Mouse (Mus musculus) forebrain, embryonic 10.5 days (tissue): ENCODE results near the gene Ubqln1. TPM values are rescaled to one million over a fixed set of nuclear protein-coding genes. Genes with fewer than 3 reads are reported as not detected.

ENCODE experiments used
- DNase-seq: peaks from one replicate; pipeline ENCODE4 v3.0.0-alpha.2; 2017; ENCODE audit warnings: low spot score; ENCODE audit errors: extremely low spot score
- H3K27ac ChIP-seq: fragments of 300-500 bp; sonication (generic); 2 replicates; pipeline ENCODE4 v1.5.1; 2016; ENCODE audit warnings: mild to moderate bottlenecking
- H3K27me3 ChIP-seq: fragments of 300-500 bp; sonication (generic); 2 replicates; pipeline ENCODE4 v1.6.1; 2016; ENCODE audit warnings: mild to moderate bottlenecking; ENCODE audit not compliant: poor library complexity, severe bottlenecking
- H3K36me3 ChIP-seq: fragments of 300-500 bp; sonication (generic); replicated peaks from 2 replicates; pipeline ENCODE4 v1.6.1; 2016; ENCODE audit warnings: mild to moderate bottlenecking, moderate library complexity
- H3K4me1 ChIP-seq: fragments of 300-500 bp; sonication (generic); 2 replicates; pipeline ENCODE4 v1.6.1; 2016
- H3K4me3 ChIP-seq: fragments of 300-500 bp; sonication (generic); 2 replicates; pipeline ENCODE4 v1.5.1; 2016; ENCODE audit warnings: mild to moderate bottlenecking, moderate library complexity
- H3K9me3 ChIP-seq: fragments of 300-500 bp; sonication (generic); 2 replicates; pipeline ENCODE4 v1.6.1; 2016; ENCODE audit warnings: mild to moderate bottlenecking, moderate library complexity
- WGBS: fragments of 180-500 bp; shearing (Covaris S2); methylation state at CpG from one replicate; pipeline ENCODE4 v1.1.7; 2016; 5-methylcytosine and 5-hydroxymethylcytosine counted together
- polyA plus RNA-seq: library from polyadenylated mRNA; unstranded; fragments of >200 nt; fragmentation: Nextera tagmentation; extraction: Ambion mirVana; gene quantifications from 2 replicates; pipeline ENCODE4 v1.2.1, GENCODE M21; 2016

Gene Ubqln1
- polyA plus RNA-seq, 1 experiment from 2014 or later: 123 TPM

DNA sequence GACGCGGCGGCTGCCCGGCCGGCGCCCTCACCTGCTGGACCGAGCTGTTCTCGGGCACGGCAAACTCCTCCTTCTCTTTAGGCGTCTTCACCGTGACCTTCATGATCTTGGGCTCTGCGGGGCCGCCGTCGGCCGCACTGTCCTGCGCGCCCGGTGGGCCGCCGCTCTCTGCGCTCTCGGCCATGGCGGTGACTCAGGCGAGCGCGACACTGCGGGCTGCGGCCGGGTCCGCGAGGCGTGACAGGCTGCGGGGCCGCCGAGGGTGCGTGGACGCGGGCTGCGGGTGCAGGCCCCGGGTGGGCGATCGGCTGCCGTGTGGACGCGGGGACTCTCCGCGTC is 231 bp downstream of the Ubqln1 start:
- Histone ChIP-seq H3K9me3 (no peaks in the 10 kb centered on the region), H3K36me3 (peaks cover 5% of the 10 kb centered on the region; the same call in 1 of the 2 replicates), H3K27ac (peak overlapping the region; percentile 97), H3K4me1 (peaks cover 37% of the 10 kb centered on the region), H3K4me3 (peak overlapping the region; percentile 91), H3K27me3 (peaks cover 11% of the 10 kb centered on the region; the same call in 1 of the 2 replicates)
- WGBS: 0% methylated on average over 48 of the region's 48 CpGs
- no peak for DNase-seq

DNA sequence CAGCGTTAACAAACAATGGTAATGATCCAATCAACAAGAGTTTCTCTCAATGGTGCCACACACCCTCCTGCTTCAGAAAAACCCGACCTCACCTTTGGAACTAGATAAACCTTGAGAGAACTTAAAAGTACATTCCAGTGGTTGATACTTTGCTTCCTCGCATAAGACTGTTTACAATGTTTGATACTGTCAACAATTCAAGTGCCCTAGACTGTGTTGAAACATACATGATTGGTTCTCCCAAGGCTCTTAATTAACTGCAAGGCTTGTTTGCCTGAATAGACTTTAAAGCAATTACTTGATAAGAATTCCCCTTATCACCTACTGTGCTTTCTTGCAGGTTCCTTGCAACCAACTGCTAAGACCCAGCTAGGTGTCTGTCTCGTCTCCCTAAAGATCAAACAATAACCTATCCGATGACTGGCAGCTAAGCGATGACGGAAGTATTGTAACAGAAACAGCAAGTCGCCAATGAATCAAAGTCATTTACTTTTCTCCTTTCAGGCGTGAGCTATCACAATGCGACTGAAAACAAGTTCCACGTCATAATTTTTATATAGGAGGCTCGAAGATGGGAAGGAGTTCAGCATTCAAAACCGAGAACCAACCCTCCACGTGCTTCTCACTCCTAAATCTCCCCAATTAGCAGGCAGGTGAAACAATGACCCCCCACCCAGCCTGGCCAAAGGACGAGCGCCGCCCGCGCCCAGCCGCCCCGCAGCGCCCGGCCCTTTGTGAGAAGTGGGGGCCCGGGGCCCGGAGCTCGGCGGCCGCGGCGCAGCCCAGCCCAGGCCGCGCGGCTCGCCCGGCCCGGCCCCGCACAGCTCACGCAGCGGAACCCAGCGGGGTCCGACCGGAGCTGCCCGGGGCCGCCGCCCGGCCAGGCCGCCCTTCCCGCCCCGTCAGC is 854 bp downstream of the Ubqln1 start:
- DNase-seq: peak; percentile 37
- 2% methylated on average over 49 of the region's 49 CpGs for WGBS

DNA sequence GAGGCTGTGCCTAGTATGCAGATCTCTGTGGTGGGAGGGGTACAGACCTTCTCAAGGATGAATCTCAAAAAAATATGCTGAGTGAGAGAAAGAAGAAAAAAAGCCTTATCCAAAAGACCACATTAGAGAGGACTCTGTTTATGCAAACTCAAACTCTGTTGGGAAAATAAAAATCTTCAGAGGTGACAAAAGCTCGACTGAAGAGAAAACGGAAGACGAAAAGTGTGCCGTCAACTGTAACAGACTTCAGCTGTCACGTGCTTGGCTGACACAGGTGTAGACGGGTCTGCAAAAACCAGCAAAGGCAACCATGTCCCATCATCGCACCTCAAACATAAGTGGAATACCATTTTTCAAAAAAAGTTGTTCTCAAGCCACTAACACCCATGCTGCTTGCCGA is 1.7 kb downstream of the Ubqln1 start:
- Histone ChIP-seq H3K9me3 (no peaks in the 10 kb centered on the region), H3K27ac (no peak overlapping the region), H3K36me3 (peaks cover 5% of the 10 kb centered on the region; the same call in 1 of the 2 replicates), H3K4me3 (peak overlapping the region; percentile 91), H3K4me1 (peaks cover 37% of the 10 kb centered on the region), H3K27me3 (peaks cover 11% of the 10 kb centered on the region; the same call in 1 of the 2 replicates)
- DNase-seq: no peak
- WGBS: 82% methylated on average over 8 of the region's 8 CpGs

More for the DNA sequence above, 854 bp downstream of the Ubqln1 start:
- Histone ChIP-seq H3K27me3 (peaks cover 11% of the 10 kb centered on the region; the same call in 1 of the 2 replicates), H3K4me3 (peak overlapping the region; percentile 91), H3K27ac (peak overlapping the region; percentile 97), H3K9me3 (no peaks in the 10 kb centered on the region), H3K36me3 (peaks cover 5% of the 10 kb centered on the region; the same call in 1 of the 2 replicates), H3K4me1 (peaks cover 37% of the 10 kb centered on the region)

- WGBS: 89% methylated on average over 2 of the region's 2 CpGs
- Histone ChIP-seq H3K9me3 (no peaks in the 10 kb centered on the region), H3K4me3 (no peak overlapping the region), H3K36me3 (peaks cover 9% of the 10 kb centered on the region), H3K27ac (no peak overlapping the region), H3K4me1 (peaks cover 37% of the 10 kb centered on the region), H3K27me3 (peaks cover 11% of the 10 kb centered on the region; the same call in 1 of the 2 replicates)
- no peak for DNase-seq
Observed at GRCm38 (mm10) chr13:58212530-58212929, 2.9 kb downstream of the Ubqln1 start.

GRCm38 (mm10) chr13:58210441-58210840 is 5.0 kb downstream of the Ubqln1 start:
- Histone ChIP-seq H3K4me1 (peaks cover 27% of the 10 kb centered on the region), H3K4me3 (no peak overlapping the region), H3K27me3 (no peaks in the 10 kb centered on the region), H3K36me3 (peaks cover 17% of the 10 kb centered on the region), H3K27ac (no peak overlapping the region), H3K9me3 (no peaks in the 10 kb centered on the region)
- no peak for DNase-seq
- WGBS: 92% methylated on average over 5 of the region's 5 CpGs

GRCm38 (mm10) chr13:58206084-58206483 is 9.4 kb downstream of the Ubqln1 start:
- Histone ChIP-seq H3K4me1 (no peaks in the 10 kb centered on the region), H3K4me3 (no peak overlapping the region), H3K27ac (no peak overlapping the region), H3K27me3 (no peaks in the 10 kb centered on the region), H3K9me3 (no peaks in the 10 kb centered on the region), H3K36me3 (peaks cover 17% of the 10 kb centered on the region)
- DNase-seq: no peak
- WGBS: 94% methylated on average over 4 of the region's 4 CpGs

- Histone ChIP-seq H3K4me3 (no peak overlapping the region), H3K4me1 (no peaks in the 10 kb centered on the region), H3K27ac (no peak overlapping the region), H3K27me3 (no peaks in the 10 kb centered on the region), H3K9me3 (no peaks in the 10 kb centered on the region), H3K36me3 (peaks cover 13% of the 10 kb centered on the region)
- no peak for DNase-seq
- 70% methylated on average over 4 of the region's 4 CpGs for WGBS
Observed at GRCm38 (mm10) chr13:58204986-58205385, 10.5 kb downstream of the Ubqln1 start.

DNA sequence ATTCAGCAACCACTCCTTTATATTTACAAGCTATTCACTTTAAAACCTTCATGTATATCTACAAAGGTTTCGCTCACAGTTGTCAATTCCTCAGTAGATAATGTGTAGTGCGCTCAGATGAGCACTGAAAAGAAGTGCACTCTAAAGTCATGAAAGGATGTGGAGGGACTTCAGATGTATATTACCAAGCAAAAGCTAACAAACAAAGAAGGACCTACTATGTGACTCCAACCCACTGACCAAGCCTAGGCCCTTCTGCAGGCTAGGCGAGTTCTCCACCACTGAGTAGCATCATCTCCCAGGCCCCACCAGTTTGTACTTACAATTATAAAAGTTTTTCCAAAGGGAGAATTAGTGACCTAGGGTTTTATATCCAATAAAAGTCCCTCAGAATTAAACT is 11.3 kb downstream of the Ubqln1 start:
- peaks cover 13% of the 10 kb centered on the region for H3K36me3 ChIP-seq
- H3K27me3 ChIP-seq: no peaks in the 10 kb centered on the region
- no peak overlapping the region for H3K27ac ChIP-seq
- H3K4me1 ChIP-seq: peaks cover 5% of the 10 kb centered on the region; the same call in 1 of the 2 replicates
- 91% methylated on average over 3 of the region's 3 CpGs for WGBS
- no peaks in the 10 kb centered on the region for H3K9me3 ChIP-seq
- no peak overlapping the region for H3K4me3 ChIP-seq
- no peak for DNase-seq

- DNase-seq: no peak
- no peak overlapping the region for H3K27ac ChIP-seq
- H3K36me3 ChIP-seq: peaks cover 12% of the 10 kb centered on the region
- peaks cover 5% of the 10 kb centered on the region; the same call in 1 of the 2 replicates for H3K4me1 ChIP-seq
- WGBS: 95% methylated on average over 1 of the region's 1 CpGs
- no peaks in the 10 kb centered on the region for H3K27me3 ChIP-seq
- no peak overlapping the region for H3K4me3 ChIP-seq
- H3K9me3 ChIP-seq: no peaks in the 10 kb centered on the region
Observed at GRCm38 (mm10) chr13:58202903-58203302, 12.6 kb downstream of the Ubqln1 start.

- 94% methylated on average over 3 of the region's 3 CpGs for WGBS
Observed at GRCm38 (mm10) chr13:58201908-58202307, 13.5 kb downstream of the Ubqln1 start.

GRCm38 (mm10) chr13:58201343-58201742 is 14.1 kb downstream of the Ubqln1 start:
- Histone ChIP-seq H3K9me3 (no peaks in the 10 kb centered on the region), H3K4me1 (peaks cover 5% of the 10 kb centered on the region), H3K27ac (no peak overlapping the region), H3K36me3 (peaks cover 20% of the 10 kb centered on the region), H3K4me3 (no peak overlapping the region), H3K27me3 (no peaks in the 10 kb centered on the region)
- 92% methylated on average over 6 of the region's 6 CpGs for WGBS
- no peak for DNase-seq

More at GRCm38 (mm10) chr13:58201908-58202307, 13.5 kb downstream of the Ubqln1 start:
- H3K4me3 ChIP-seq: no peak overlapping the region
- no peaks in the 10 kb centered on the region for H3K27me3 ChIP-seq
- no peak overlapping the region for H3K27ac ChIP-seq
- DNase-seq: no peak
- H3K4me1 ChIP-seq: peaks cover 5% of the 10 kb centered on the region
- no peaks in the 10 kb centered on the region for H3K9me3 ChIP-seq
- H3K36me3 ChIP-seq: peaks cover 20% of the 10 kb centered on the region

DNA sequence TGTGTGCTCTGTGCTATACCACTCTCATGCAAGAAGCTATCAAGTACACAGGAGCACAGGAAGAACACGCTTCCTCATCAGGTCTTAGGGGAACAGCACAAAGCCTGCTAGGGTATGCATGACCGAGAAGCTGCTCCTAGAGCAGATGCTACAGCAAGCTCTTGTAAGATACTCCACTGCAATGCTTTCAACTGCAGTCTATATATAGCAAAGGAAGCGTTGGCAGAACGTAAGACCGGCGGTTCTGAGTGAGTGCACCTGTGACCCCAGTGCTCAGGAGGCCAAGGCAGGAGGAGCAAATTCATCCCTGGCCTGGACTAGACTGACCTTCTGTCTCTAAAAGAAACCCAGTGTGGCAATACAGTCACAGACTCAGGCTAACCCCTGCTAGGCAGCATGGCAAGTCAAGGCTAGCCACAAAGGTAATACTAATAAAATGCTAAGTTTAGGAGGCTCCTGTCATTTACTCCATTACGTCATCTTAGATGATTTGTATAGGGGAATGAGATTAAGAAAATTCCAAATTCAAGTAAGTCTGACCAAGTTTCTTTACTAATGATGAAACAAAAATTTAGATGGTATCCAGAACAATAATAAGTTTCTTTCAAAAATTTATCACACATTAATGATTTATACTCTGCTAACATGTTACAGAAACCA is 17.3 kb downstream of the Ubqln1 start:
- DNase-seq: no peak
- Histone ChIP-seq H3K4me1 (peaks cover 5% of the 10 kb centered on the region), H3K9me3 (no peaks in the 10 kb centered on the region), H3K36me3 (peaks cover 49% of the 10 kb centered on the region), H3K27me3 (no peaks in the 10 kb centered on the region), H3K4me3 (no peak overlapping the region), H3K27ac (no peak overlapping the region)
- 91% methylated on average over 7 of the region's 7 CpGs for WGBS

- Histone ChIP-seq H3K36me3 (peaks cover 58% of the 10 kb centered on the region), H3K27me3 (no peaks in the 10 kb centered on the region), H3K4me1 (peaks cover 5% of the 10 kb centered on the region), H3K9me3 (no peaks in the 10 kb centered on the region), H3K27ac (no peak overlapping the region), H3K4me3 (no peak overlapping the region)
- no peak for DNase-seq
- WGBS: 81% methylated on average over 3 of the region's 3 CpGs
Observed at GRCm38 (mm10) chr13:58197211-58197610, 18.2 kb downstream of the Ubqln1 start.
